Mouse (Mus musculus) spleen, adult 18-20 months (tissue): Measurements from ENCODE around the gene Pianp.

Experiments used
- DNase-seq, 2 experiments: peaks; one replicate each; pipeline ENCODE4 v3.0.0; 2022; ENCODE audit warnings: mixed read lengths in 2 of 2

The Pianp gene

GRCm38 (mm10) chr6:125008586-125009128 is 12.2 kb downstream of the Pianp start:
- peak; percentile 89 to 95 for DNase-seq

DNA sequence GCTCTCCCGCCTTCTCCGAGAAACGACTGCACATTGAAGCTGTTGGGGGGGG is 12.5 kb downstream of the Pianp start, which contains the start of gene Zfp384:
Zfp384 (plus strand) TSS at position 17 of the 52 bp plus-strand sequence.
- no peak for DNase-seq

DNA sequence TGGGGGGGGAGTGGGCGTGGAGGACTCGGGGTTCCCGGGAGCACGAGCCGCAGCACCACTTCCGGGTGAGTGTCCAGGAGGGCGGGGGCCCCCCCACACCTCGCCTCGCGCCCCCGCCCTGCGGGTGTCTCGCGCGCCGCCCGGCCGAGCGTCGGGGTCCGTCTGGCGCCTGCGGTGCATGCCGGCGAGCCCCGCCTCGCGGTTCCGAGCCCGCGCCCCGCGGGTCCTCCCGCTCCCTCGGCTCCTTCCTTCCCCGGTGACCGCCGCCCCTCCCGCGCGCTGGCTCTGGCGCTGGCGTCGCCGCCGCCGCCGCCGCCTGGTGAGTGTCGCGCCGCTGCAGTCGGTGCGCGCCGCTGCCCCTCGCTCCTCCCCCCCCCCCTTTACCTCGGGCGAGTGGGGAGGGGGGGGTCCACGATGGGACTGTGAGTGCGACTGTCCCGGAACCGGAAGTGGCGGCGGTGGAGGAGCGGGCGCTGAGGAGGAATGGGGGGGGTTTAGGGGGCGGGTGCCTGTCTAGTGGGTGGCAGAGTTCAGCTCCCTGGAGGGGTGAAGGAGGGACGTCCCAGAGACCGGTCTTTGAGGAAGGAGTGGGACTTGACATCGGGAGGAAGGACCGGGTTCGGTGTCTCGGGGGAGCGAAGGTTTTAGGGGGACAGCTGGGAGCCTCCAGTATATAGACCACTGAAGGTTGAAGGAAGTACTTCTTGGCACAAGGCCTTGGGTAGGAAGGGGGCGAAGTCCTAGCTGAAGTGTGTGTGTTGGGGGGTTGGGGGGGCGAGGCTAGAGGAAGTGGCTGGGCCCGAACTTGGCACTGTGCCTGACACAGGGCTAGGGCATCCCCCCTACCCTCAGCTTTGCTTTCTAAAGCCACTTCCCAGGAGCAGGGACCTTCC is 12.9 kb downstream of the Pianp start:
- DNase-seq: peak; percentile 72

DNA sequence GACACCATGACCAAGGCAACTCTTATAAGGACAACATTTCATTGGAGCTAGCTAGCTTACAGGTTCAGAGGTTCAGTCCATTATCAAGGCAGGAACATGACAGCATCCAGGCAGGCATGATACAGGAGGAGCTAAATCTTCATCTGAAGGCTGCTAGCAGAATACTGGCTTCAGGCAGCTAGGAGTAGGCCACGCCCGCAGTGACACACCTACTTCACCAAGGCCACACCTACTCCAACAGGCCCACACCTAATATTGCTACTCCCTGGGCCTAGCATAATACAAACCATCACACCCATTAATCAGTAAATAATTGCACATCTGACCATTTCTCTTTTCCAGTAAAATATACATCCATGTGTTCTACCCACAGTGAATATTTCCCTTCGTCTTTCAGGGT is 21.2 kb downstream of the Pianp start:
- no peak for DNase-seq

DNA sequence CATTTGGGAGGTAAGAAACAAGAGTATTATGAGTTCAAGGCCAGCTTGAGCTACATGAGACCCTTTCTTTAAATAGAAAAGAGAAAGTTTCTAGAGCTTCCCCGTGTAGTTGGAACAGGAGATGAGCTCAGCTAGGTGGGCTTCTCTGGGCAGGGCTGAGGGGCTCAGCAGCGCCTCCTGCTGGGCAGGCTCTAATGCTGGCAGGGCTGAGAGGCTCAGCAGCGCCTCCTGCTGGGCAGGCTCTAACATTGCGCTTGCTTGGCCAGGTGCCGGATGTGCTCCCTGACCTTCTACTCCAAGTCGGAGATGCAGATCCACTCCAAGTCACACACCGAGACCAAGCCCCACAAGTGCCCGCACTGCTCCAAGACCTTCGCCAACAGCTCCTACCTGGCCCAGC is 34.0 kb downstream of the Pianp start:
- peak in 1 of 2 experiments; percentile 39 for DNase-seq

DNA sequence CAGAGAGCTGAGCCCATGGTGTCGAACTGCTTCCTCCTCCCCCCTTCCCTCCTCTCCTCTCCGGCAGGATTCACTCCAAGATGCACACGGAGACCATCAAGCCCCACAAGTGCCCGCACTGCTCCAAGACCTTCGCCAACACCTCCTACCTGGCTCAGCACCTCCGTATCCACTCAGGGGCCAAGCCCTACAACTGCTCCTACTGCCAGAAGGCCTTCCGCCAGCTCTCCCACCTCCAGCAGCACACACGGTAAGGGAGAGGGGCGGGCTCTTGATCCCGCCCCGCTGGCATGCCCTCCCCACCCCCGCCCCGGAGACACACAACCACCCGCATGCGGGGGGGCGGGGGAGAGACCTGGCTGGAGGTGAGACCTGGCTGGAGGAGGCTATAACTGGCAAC is 35.1 kb downstream of the Pianp start:
- no peak for DNase-seq

- DNase-seq: no peak
These were observed 42.2 kb downstream of the Pianp start for GRCm38 (mm10) chr6:125038666-125039065.

- DNase-seq: no peak
These were observed 42.6 kb downstream of the Pianp start for GRCm38 (mm10) chr6:125039131-125039530.

- peak; percentile 75 to 82 for DNase-seq
These were observed 43.1 kb downstream of the Pianp start, which contains the start of gene Ing4 for GRCm38 (mm10) chr6:125039533-125040153. Gene Ing4 (plus strand): TSS chr6:125039760.

DNA sequence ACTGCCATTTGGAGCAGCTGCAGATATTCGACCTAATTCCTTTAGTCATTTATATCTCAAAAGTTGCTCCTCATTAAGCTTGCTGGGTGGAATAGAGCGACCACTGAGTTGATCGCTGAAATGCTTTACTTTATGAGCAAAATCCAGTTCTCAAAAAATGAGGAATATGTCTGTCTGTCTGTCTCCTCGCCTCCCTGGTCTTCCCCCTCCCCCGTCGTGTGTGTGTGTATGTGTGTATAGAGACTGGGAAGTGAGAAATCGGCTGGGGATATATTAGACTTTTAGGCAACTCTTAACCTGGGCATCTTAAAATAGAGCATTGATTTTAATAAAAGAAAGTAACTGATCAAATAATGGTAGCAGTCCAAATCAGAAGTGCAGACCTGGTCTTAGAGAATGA is 43.7 kb downstream of the Pianp start:
- DNase-seq: no peak

- DNase-seq: no peak
These were observed 44.6 kb downstream of the Pianp start for GRCm38 (mm10) chr6:125041047-125041446.

- DNase-seq: no peak
These were observed 45.6 kb downstream of the Pianp start for GRCm38 (mm10) chr6:125042081-125042480.

DNA sequence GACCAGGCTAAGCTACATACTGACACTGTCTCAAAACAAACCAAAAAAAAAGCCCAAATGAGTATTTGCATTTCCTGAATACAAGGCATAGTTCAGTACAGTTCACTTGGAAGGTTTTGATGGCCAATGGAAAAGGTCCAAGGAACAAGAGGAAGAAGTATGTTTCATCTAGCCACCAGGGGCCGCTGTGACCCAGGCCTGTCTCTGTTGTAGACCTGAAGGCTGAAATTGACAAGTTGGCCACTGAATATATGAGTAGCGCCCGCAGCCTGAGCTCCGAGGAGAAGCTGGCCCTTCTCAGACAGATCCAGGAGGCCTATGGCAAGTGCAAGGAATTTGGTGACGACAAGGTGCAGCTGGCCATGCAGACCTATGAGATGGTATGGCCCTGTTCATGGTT is 50.2 kb downstream of the Pianp start:
- peak; percentile 50 to 77 for DNase-seq

DNA sequence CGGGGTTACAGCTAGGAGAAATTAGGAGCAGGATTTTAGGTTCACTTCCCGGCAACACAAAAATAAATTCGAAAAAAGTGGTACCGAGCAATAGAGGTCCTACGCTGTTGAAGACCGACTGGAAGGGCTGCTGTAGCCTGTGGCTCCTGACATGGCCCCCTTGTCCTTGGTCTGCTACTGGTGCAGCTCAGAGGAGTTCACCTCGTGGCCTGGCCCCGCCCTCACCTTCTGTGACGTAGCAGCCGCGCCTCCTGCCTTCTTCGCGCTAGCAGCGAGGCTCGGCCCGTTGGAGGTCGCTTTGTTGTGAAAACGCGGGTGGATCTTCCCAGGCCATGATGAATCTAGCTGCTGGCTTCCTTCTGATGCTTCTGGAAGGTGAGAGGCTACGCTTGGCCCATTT is 53.2 kb downstream of the Pianp start, which contains the start of gene Acrbp:
Acrbp (plus strand) TSS at position 12 of the 400 bp plus-strand sequence.
- no peak for DNase-seq

GRCm38 (mm10) chr6:125051237-125051636 is 54.7 kb downstream of the Pianp start:
- no peak for DNase-seq
